Mouse (Mus musculus) frontal cortex, postnatal 25 days (tissue): ENCODE measurements around the gene Itgb3bp.

Experiments used
- DNase-seq, 2 experiments: peaks; one replicate each; pipeline ENCODE4 v3.0.0; 2022; ENCODE audit warnings: low spot score in 2 of 2

Itgb3bp gene

GRCm38 (mm10) chr4:99717905-99718304 is 211.7 kb downstream of the Itgb3bp start:
- no peak for DNase-seq

- peak in 1 of 2 experiments; percentile 5 for DNase-seq
Measured at GRCm38 (mm10) chr4:99715783-99716416, 213.7 kb downstream of the Itgb3bp start.
